Mouse (Mus musculus): Measurements from ENCODE around the gene Glyr1. TPM values are rescaled to one million over a fixed set of nuclear protein-coding genes. Genes with fewer than 3 reads are reported as not detected.

The Glyr1 gene
- polyA plus RNA-seq, 1 experiment from 2014 or later, result 76.6 TPM

Other genes starting within 250 kb of the Glyr1 start
- 1.3 and 1.5 TPM in 2 replicates for gene 4930562C15Rik, start 214.4 kb downstream of the Glyr1 start, polyA plus RNA-seq (2014; fragmentation: Nextera tagmentation; extraction: Ambion mirVana)
- gene Ubald1, start 169.5 kb downstream of the Glyr1 start, polyA plus RNA-seq (2014; fragmentation: Nextera tagmentation; extraction: Ambion mirVana), result 41.4 and 46.1 TPM in 2 replicates
- gene Mgrn1, start 163.6 kb downstream of the Glyr1 start, polyA plus RNA-seq (2014; fragmentation: Nextera tagmentation; extraction: Ambion mirVana), result 85.4 and 91.4 TPM in 2 replicates
- 158 and 161 TPM in 2 replicates for gene Nudt16l1, start 111.1 kb downstream of the Glyr1 start, polyA plus RNA-seq (2014; fragmentation: Nextera tagmentation; extraction: Ambion mirVana)
- gene Anks3, start 85.7 kb downstream of the Glyr1 start, polyA plus RNA-seq (2014; fragmentation: Nextera tagmentation; extraction: Ambion mirVana), result 50.3 and 54.1 TPM in 2 replicates
- 0.35 TPM in 1 of 2 replicates, not detected in the other for gene Sept12, start 52.0 kb downstream of the Glyr1 start, polyA plus RNA-seq (2014; fragmentation: Nextera tagmentation; extraction: Ambion mirVana)
- 38.4 and 38.6 TPM in 2 replicates for gene Smim22, start 42.6 kb downstream of the Glyr1 start, polyA plus RNA-seq (2014; fragmentation: Nextera tagmentation; extraction: Ambion mirVana)
- 52.3 and 61.9 TPM in 2 replicates for gene Rogdi, start 36.3 kb downstream of the Glyr1 start, polyA plus RNA-seq (2014; fragmentation: Nextera tagmentation; extraction: Ambion mirVana)
- gene Ubn1, start 194 bp upstream of the Glyr1 start, polyA plus RNA-seq (2014; fragmentation: Nextera tagmentation; extraction: Ambion mirVana), result 24.5 and 26.2 TPM in 2 replicates
- gene Ppl, start 82.6 kb upstream of the Glyr1 start, polyA plus RNA-seq (2014; fragmentation: Nextera tagmentation; extraction: Ambion mirVana), result 12.7 and 15.6 TPM in 2 replicates
- gene Sec14l5, start 97.2 kb upstream of the Glyr1 start, polyA plus RNA-seq (2014; fragmentation: Nextera tagmentation; extraction: Ambion mirVana), result 0.06 and 0.13 TPM in 2 replicates
- gene Nagpa, start 154.1 kb upstream of the Glyr1 start, polyA plus RNA-seq (2014; fragmentation: Nextera tagmentation; extraction: Ambion mirVana), result 14.0 and 14.5 TPM in 2 replicates
- 3.6 and 4.1 TPM in 2 replicates for gene AU021092, start 172.4 kb upstream of the Glyr1 start, polyA plus RNA-seq (2014; fragmentation: Nextera tagmentation; extraction: Ambion mirVana)
- 32.5 and 32.9 TPM in 2 replicates for gene Alg1, start 183.8 kb upstream of the Glyr1 start, polyA plus RNA-seq (2014; fragmentation: Nextera tagmentation; extraction: Ambion mirVana)
- gene Eef2kmt, start 206.1 kb upstream of the Glyr1 start, polyA plus RNA-seq (2014; fragmentation: Nextera tagmentation; extraction: Ambion mirVana), result 35.5 and 36.3 TPM in 2 replicates